Mouse (Mus musculus): ENCODE data around the gene Crnkl1. TPM values are rescaled to one million over a fixed set of nuclear protein-coding genes. Genes with fewer than 3 reads are reported as not detected.

The Crnkl1 gene
- polyA plus RNA-seq, 1 experiment from 2014 or later = 24.1 TPM

- H3K9me3 ChIP-seq (ENCODE audit: control insufficient read depth, low read length) = no peaks in the 10 kb centered on the region
- ATAC-seq (ENCODE audit: low read depth) (no peak), DNase-seq (ENCODE audit: low spot score) (no peak)
- no peak overlapping the region for H3K4me3 ChIP-seq (ENCODE audit: low read depth, low read length)
- H3K27ac ChIP-seq (replicated peaks; ENCODE audit: low read depth, low read length) = no peak overlapping the region
- no peaks in the 10 kb centered on the region for H3K27me3 ChIP-seq (replicated peaks; ENCODE audit: control insufficient read depth, insufficient read depth, low read length)
- 76% methylated on average over 1 of the region's 1 CpGs for WGBS
- H3K4me1 ChIP-seq (ENCODE audit: control insufficient read depth, insufficient read depth, low read length) = no peaks in the 10 kb centered on the region
- H3K36me3 ChIP-seq (ENCODE audit: control insufficient read depth, insufficient read depth, low read length) = peaks cover 27% of the 10 kb centered on the region
- H3K9ac ChIP-seq (ENCODE audit: low read depth, low read length) = no peak overlapping the region
- H3K4me2 ChIP-seq (ENCODE audit: low read depth, low read length) = no peak overlapping the region
These were observed 60.9 kb downstream of the Crnkl1 start for GRCm38 (mm10) chr2:145873953-145874352.

- Histone ChIP-seq H3K4me1 (ENCODE audit: control insufficient read depth, insufficient read depth, low read length) (no peaks in the 10 kb centered on the region), H3K27ac (replicated peaks; ENCODE audit: low read depth, low read length) (no peak overlapping the region), H3K9ac (ENCODE audit: low read depth, low read length) (no peak overlapping the region), H3K4me2 (ENCODE audit: low read depth, low read length) (no peak overlapping the region), H3K27me3 (replicated peaks; ENCODE audit: control insufficient read depth, insufficient read depth, low read length) (no peaks in the 10 kb centered on the region), H3K9me3 (ENCODE audit: control insufficient read depth, low read length) (0 out of 2 replicates have a peak, but pooled peaks cover 1% of the 10 kb centered on the region), H3K4me3 (ENCODE audit: low read depth, low read length) (no peak overlapping the region), H3K36me3 (ENCODE audit: control insufficient read depth, insufficient read depth, low read length) (peaks cover 14% of the 10 kb centered on the region)
- ATAC-seq (ENCODE audit: low read depth) (no peak), DNase-seq (ENCODE audit: low spot score) (no peak)
- WGBS = 100% methylated on average over 1 of the region's 1 CpGs
These were observed 62.7 kb downstream of the Crnkl1 start for GRCm38 (mm10) chr2:145872099-145872498.

DNA sequence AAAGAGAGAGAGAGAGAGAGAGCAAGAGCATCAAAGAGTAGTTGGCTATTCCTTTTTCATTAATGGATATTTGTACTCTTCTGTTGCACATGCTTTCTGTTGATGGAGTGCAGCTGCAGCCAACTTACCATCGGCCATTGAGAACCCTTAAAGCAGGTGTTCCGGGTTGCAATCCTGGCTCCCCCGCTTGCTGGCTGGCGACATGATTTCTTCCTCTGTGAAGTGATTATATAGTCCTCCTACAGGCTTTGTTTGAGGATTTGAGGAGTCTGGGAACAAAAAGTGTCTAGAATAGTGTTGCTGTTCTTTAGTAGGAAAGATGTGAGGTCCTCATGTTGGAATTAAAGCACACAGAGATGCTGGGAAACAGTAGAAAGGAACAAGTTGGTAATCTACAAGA is 63.5 kb downstream of the Crnkl1 start:
- DNase-seq (ENCODE audit: low spot score) (no peak), ATAC-seq (ENCODE audit: low read depth) (no peak)
- 83% methylated on average over 4 of the region's 4 CpGs for WGBS
- Histone ChIP-seq H3K9me3 (ENCODE audit: control insufficient read depth, low read length) (peaks cover 6% of the 10 kb centered on the region; the same call in 1 of the 2 replicates), H3K36me3 (ENCODE audit: control insufficient read depth, insufficient read depth, low read length) (peaks cover 15% of the 10 kb centered on the region), H3K4me2 (ENCODE audit: low read depth, low read length) (no peak overlapping the region), H3K27me3 (replicated peaks; ENCODE audit: control insufficient read depth, insufficient read depth, low read length) (no peaks in the 10 kb centered on the region), H3K9ac (ENCODE audit: low read depth, low read length) (no peak overlapping the region), H3K4me1 (ENCODE audit: control insufficient read depth, insufficient read depth, low read length) (no peaks in the 10 kb centered on the region), H3K27ac (replicated peaks; ENCODE audit: low read depth, low read length) (no peak overlapping the region), H3K4me3 (ENCODE audit: low read depth, low read length) (no peak overlapping the region)

Small RNAs within 50 kb of the gene (microRNA-seq; reads per million reads assigned to microRNA genes)
- gene Gm25026 (ENCODE audit: borderline number of aligned reads) = not detected

Other genes starting within 250 kb of the Crnkl1 start
- gene Naa20, start 32.9 kb downstream of the Crnkl1 start, polyA plus RNA-seq (2014; fragmentation: Nextera tagmentation; extraction: Ambion mirVana) = 179 and 186 TPM in 2 replicates
- 2.0 and 2.7 TPM in 2 replicates for gene Cfap61, start 230 bp downstream of the Crnkl1 start, polyA plus RNA-seq (2014; fragmentation: Nextera tagmentation; extraction: Ambion mirVana)

Data from embryonic facial prominence, embryonic 14.5 days (tissue).